Mouse (Mus musculus): ENCODE results near the gene Ces2c. TPM values are rescaled to one million over a fixed set of nuclear protein-coding genes. Genes with fewer than 3 reads are reported as not detected.
"Not testable (repeated sequence)": the region's sequence is repeated elsewhere in the genome, so short reads cannot be mapped to it uniquely, and the experiment has no call there.

Gene Ces2c
- polyA plus RNA-seq, 1 experiment from 2014 or later = not detected

DNA sequence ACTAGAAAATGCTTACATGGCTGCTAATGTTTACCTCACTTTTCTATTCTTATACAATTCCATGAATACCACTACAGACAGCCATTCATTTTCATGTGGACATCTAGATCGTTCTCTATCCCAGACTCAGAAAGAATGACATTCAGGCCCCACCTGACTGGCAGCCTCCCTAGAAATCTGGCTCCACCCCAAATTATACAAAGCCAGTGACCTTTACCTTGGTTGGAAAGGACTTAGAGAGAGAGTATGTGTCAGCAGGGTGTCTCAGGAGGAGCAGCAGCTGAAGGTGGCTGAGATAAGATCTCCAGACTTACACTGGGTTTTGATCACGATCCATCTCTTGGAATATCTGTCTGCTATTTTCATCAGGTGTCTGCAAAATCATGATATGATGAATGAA lies 22.0 kb downstream of the Ces2c start:
- not testable (repeated sequence) for H3K9me3 ChIP-seq; H3K4me2 ChIP-seq (replicated peaks); H3K4me1 ChIP-seq; H3K9ac ChIP-seq (replicated peaks); ATAC-seq (replicated peaks); H3K27me3 ChIP-seq; H3K27ac ChIP-seq (replicated peaks); H3K36me3 ChIP-seq; H3K4me3 ChIP-seq
- no CpG with 5 or more reads among the region's 2 CpGs for WGBS

DNA sequence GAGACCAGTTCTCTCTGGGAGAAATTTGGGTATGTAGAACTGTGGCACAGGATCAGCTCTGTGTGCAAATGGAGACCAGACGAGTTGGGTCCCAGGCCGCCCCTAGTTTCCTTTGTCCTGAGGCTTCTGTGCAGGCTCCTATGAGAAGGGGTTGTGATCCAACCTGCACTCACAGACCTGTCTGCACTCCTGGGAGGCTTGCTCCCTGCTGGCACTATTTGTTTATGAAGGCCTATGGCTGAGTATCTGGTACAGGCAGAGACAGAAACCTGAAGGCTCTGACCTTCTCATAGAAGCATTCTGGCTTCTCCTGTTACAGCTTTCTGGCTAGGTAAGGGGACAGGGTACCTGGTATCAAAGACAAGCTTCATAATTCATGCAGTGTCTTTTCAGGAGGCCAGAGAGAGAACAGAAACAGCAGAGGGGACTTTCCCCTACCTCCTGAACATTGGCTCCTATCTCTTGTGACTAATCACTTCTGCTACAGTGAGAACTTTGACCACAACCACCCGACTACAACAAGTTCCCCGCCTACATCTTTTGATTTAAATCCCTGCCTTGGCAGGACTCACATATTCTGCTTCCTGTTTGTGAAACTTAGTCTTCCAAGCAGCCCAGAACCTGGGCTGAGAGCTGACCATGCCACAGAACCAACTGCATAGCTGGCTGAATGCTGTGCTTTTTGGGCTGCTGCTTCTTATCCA lies 39.5 kb downstream of the Ces2c start:
- no CpG with 5 or more reads among the region's 4 CpGs for WGBS
- not testable (repeated sequence) for H3K9ac ChIP-seq (replicated peaks); H3K4me3 ChIP-seq

DNA sequence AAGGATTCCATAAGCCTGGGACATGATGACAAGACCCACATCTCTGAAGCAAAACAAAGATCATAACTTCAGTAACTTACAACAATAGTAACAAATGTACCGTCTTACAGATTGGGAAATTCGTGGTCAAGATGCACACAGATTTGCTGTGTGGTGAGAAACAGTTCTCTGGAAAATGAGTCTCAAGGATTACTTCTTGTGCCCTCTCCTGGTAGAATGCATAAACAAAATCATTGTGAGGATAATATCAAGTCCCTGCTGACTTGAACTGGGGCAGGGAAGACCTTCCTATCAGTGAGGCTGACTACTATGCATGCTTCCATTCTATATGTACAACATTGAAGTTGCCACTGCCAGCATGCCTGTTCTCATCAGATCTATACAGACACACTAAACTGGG lies 54.9 kb downstream of the Ces2c start:
- 83% methylated on average over 2 of the region's 2 CpGs for WGBS
- H3K27ac ChIP-seq (replicated peaks) = no peak overlapping the region
- no peak overlapping the region for H3K9ac ChIP-seq (replicated peaks)
- H3K4me3 ChIP-seq = no peak overlapping the region
- no peak for ATAC-seq (replicated peaks)
- no peaks in the 10 kb centered on the region for H3K4me1 ChIP-seq
- H3K27me3 ChIP-seq = no peaks in the 10 kb centered on the region
- H3K4me2 ChIP-seq (replicated peaks) = no peak overlapping the region
- no peaks in the 10 kb centered on the region for H3K36me3 ChIP-seq
- no peaks in the 10 kb centered on the region for H3K9me3 ChIP-seq

More for the DNA sequence above, 39.5 kb downstream of the Ces2c start:
- H3K4me1 ChIP-seq; H3K27me3 ChIP-seq; H3K36me3 ChIP-seq; H3K9me3 ChIP-seq; H3K27ac ChIP-seq (replicated peaks); H3K4me2 ChIP-seq (replicated peaks); ATAC-seq (replicated peaks): not testable (repeated sequence)

Other genes starting within 250 kb of the Ces2c start
- not detected in 2 replicates for gene Cdh16, start 222.7 kb upstream of the Ces2c start, polyA plus RNA-seq (2015; fragmentation: Nextera tagmentation; extraction: Ambion mirVana)
- gene Rrad, start 215.7 kb upstream of the Ces2c start, polyA plus RNA-seq (2015; fragmentation: Nextera tagmentation; extraction: Ambion mirVana) = 2.4 and 3.0 TPM in 2 replicates
- gene Ciao2b, start 205.1 kb upstream of the Ces2c start, polyA plus RNA-seq (2015; fragmentation: Nextera tagmentation; extraction: Ambion mirVana) = 145 and 153 TPM in 2 replicates
- gene Ces2a, start 113.1 kb upstream of the Ces2c start, polyA plus RNA-seq (2015; fragmentation: Nextera tagmentation; extraction: Ambion mirVana) = not detected in 2 replicates
- gene Ces2b, start 15.5 kb upstream of the Ces2c start, polyA plus RNA-seq (2015; fragmentation: Nextera tagmentation; extraction: Ambion mirVana) = 0.20 TPM in 2 replicates
- gene Ces2e, start 79.2 kb downstream of the Ces2c start, polyA plus RNA-seq (2015; fragmentation: Nextera tagmentation; extraction: Ambion mirVana) = not detected in 2 replicates
- not detected in 2 replicates for gene Ces2f, start 100.3 kb downstream of the Ces2c start, polyA plus RNA-seq (2015; fragmentation: Nextera tagmentation; extraction: Ambion mirVana)
- gene Ces2g, start 114.7 kb downstream of the Ces2c start, polyA plus RNA-seq (2015; fragmentation: Nextera tagmentation; extraction: Ambion mirVana) = not detected in 2 replicates
- gene Ces2h, start 153.8 kb downstream of the Ces2c start, polyA plus RNA-seq (2015; fragmentation: Nextera tagmentation; extraction: Ambion mirVana) = not detected in 2 replicates
- gene Ces3a, start 201.5 kb downstream of the Ces2c start, polyA plus RNA-seq (2015; fragmentation: Nextera tagmentation; extraction: Ambion mirVana) = not detected in 2 replicates
- not detected in 2 replicates for gene Ces3b, start 236.7 kb downstream of the Ces2c start, polyA plus RNA-seq (2015; fragmentation: Nextera tagmentation; extraction: Ambion mirVana)